Mouse (Mus musculus): ENCODE measurements around the gene Hoxd10. TPM values are rescaled to one million over a fixed set of nuclear protein-coding genes. Genes with fewer than 3 reads are reported as not detected.

Gene Hoxd10
- polyA plus RNA-seq, 1 experiment: not detected

DNA sequence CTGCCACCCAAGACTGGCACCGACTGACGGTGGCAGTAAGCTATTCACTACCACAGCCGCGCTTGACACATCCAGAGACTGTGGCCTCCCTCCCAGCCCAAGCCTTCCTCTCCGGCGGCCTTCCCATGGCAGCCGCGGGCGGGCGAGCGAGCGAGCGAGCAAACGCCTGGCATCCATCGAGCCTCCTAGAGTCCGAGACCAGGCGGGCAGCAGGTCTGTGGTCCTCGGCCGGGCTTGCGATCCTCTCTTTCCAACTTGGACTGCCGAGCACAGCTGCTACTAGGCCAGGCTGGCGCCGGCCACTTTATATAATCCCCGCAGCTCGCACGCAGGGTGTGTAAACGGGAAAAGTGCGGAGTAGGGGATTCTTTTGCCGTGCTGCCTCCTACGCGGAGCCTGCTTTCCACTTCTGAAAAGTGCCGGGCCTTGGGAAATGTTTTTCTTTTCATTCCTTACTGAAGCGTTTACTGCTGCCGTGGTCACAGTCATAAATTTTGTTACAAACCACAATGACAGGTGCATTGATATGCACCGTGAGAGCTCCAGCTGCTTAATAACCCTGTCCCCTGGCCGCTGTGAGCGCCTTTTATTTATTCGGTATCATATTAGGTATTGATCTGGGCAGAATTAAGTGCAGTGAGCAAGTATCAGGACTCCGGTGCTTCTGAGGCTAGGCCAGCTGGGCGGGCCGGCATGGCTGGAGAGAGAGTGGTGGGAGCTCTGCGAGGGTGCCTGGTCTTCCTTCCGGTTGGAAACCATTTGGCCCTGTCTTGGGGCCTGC lies 48.8 kb downstream of the Hoxd10 start:
- Histone ChIP-seq H3K4me1 (ENCODE audit: control insufficient read depth, insufficient read depth, low read length) (peaks cover 6% of the 10 kb centered on the region), H3K4me3 (ENCODE audit: insufficient read depth, low read depth, low read length) (no peak overlapping the region), H3K27ac (ENCODE audit: insufficient read depth, low read depth, low read length) (no peak overlapping the region)
- WGBS: 4% methylated on average over 43 of the region's 43 CpGs
- TF ChIP-seq POLR2A (IDR thresholded peaks at IDR 0.05; ENCODE audit: insufficient read depth, low read depth, low read length) (no peak), CTCF (IDR thresholded peaks at IDR 0.05; ENCODE audit: insufficient read depth, low read depth, low read length) (no peak)

GRCm38 (mm10) chr2:74741252-74741978 lies 49.7 kb downstream of the Hoxd10 start:
- WGBS: 29% methylated on average over 2 of the region's 3 CpGs
- H3K4me1 ChIP-seq (ENCODE audit: control insufficient read depth, insufficient read depth, low read length): 0 out of 2 replicates have a peak, but pooled peaks cover 3% of the 10 kb centered on the region
- TF ChIP-seq CTCF (IDR thresholded peaks at IDR 0.05; ENCODE audit: insufficient read depth, low read depth, low read length): no peak
- no peak for TF ChIP-seq POLR2A (IDR thresholded peaks at IDR 0.05; ENCODE audit: insufficient read depth, low read depth, low read length)
- H3K27ac ChIP-seq (ENCODE audit: insufficient read depth, low read depth, low read length): no peak overlapping the region
- no peak overlapping the region for H3K4me3 ChIP-seq (ENCODE audit: insufficient read depth, low read depth, low read length)

DNA sequence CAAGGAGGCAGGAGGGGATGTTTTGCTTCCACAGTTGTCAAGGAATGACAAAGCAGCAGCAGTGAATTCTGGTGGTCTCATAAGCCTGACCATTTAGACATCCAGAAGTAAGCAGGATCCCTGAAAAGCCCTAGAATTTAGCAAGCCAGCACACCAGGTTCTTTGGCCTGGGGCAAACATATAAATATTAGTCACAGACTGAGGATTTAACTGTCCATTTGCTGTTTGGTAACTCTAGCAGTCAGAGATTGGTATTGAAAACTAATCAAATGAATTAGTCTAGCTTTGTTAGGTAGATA lies 50.2 kb downstream of the Hoxd10 start:
- TF ChIP-seq POLR2A (IDR thresholded peaks at IDR 0.05; ENCODE audit: insufficient read depth, low read depth, low read length): no peak
- no peak for TF ChIP-seq CTCF (IDR thresholded peaks at IDR 0.05; ENCODE audit: insufficient read depth, low read depth, low read length)
- Histone ChIP-seq H3K4me1 (ENCODE audit: control insufficient read depth, insufficient read depth, low read length) (0 out of 2 replicates have a peak, but pooled peaks cover 3% of the 10 kb centered on the region), H3K27ac (ENCODE audit: insufficient read depth, low read depth, low read length) (no peak overlapping the region), H3K4me3 (ENCODE audit: insufficient read depth, low read depth, low read length) (no peak overlapping the region)

Other genes starting within 250 kb of the Hoxd10 start
- gene Lnpk, start 112.5 kb upstream of the Hoxd10 start, polyA plus RNA-seq (2012; ENCODE audit: insufficient read depth, insufficient read length, low replicate concordance, missing spikeins): not detected in 2 replicates
- not detected in 2 replicates for gene Evx2, start 32.4 kb upstream of the Hoxd10 start, polyA plus RNA-seq (2012; ENCODE audit: insufficient read depth, insufficient read length, low replicate concordance, missing spikeins)
- not detected in 2 replicates for gene Hoxd13, start 23.6 kb upstream of the Hoxd10 start, polyA plus RNA-seq (2012; ENCODE audit: insufficient read depth, insufficient read length, low replicate concordance, missing spikeins)
- not detected in 2 replicates for gene Hoxd12, start 16.9 kb upstream of the Hoxd10 start, polyA plus RNA-seq (2012; ENCODE audit: insufficient read depth, insufficient read length, low replicate concordance, missing spikeins)
- gene Hoxd11, start 12.4 kb upstream of the Hoxd10 start, polyA plus RNA-seq (2012; ENCODE audit: insufficient read depth, insufficient read length, low replicate concordance, missing spikeins): not detected in 2 replicates
- gene Hoxd9, start 5.8 kb downstream of the Hoxd10 start, polyA plus RNA-seq (2012; ENCODE audit: insufficient read depth, insufficient read length, low replicate concordance, missing spikeins): not detected in 2 replicates
- not detected in 2 replicates for gene Hoxd8, start 12.7 kb downstream of the Hoxd10 start, polyA plus RNA-seq (2012; ENCODE audit: insufficient read depth, insufficient read length, low replicate concordance, missing spikeins)
- not detected in 2 replicates for gene Hoxd3, start 20.0 kb downstream of the Hoxd10 start, polyA plus RNA-seq (2012; ENCODE audit: insufficient read depth, insufficient read length, low replicate concordance, missing spikeins)
- not detected in 2 replicates for gene Hoxd4, start 20.0 kb downstream of the Hoxd10 start, polyA plus RNA-seq (2012; ENCODE audit: insufficient read depth, insufficient read length, low replicate concordance, missing spikeins)
- not detected in 2 replicates for gene Gm28230, start 34.8 kb downstream of the Hoxd10 start, polyA plus RNA-seq (2012; ENCODE audit: insufficient read depth, insufficient read length, low replicate concordance, missing spikeins)
- not detected in 2 replicates for gene Hoxd1, start 71.1 kb downstream of the Hoxd10 start, polyA plus RNA-seq (2012; ENCODE audit: insufficient read depth, insufficient read length, low replicate concordance, missing spikeins)
- gene Mtx2, start 133.9 kb downstream of the Hoxd10 start, polyA plus RNA-seq (2012; ENCODE audit: insufficient read depth, insufficient read length, low replicate concordance, missing spikeins): not detected in 2 replicates